Comparison of ENCODE assay signal across 7 mouse cellular contexts in genomic region chr8:106010748-106011642, GRCm38 (mm10). TPM values are rescaled to one million over a fixed set of nuclear protein-coding genes. Genes with fewer than 3 reads are reported as not detected.
A peak's percentile ranks its signal among the peaks of the same experiment; 100 is the strongest.
DNase-seq lines count a peak whose midpoint lies in the region; ATAC-seq lines count a peak whose summit lies in the region.

No protein-coding gene starts in this region.

- peak overlapping the region; percentile 98 for H3K4me2 ChIP-seq in intestine, embryonic 15.5 days (replicated peaks)

- H3K9me3 ChIP-seq in intestine, embryonic 15.5 days: no peaks in the 10 kb centered on the region
- H3K9me3 ChIP-seq in midbrain, embryonic 10.5 days (replicated peaks): no peaks in the 10 kb centered on the region

- intact Hi-C loops in left cerebral cortex, postnatal 25 days (cut with DNase I): loop anchor here (1.0 kb wide), 2 partner anchors 48 to 111 kb away; partner anchors contain the start of gene Pskh1

- H3K36me3 ChIP-seq in intestine, embryonic 15.5 days: no peaks in the 10 kb centered on the region
- peaks cover 27% of the 10 kb centered on the region for H3K36me3 ChIP-seq in midbrain, embryonic 10.5 days

- no peaks in the 10 kb centered on the region for H3K27me3 ChIP-seq in intestine, embryonic 15.5 days (replicated peaks)
- no peaks in the 10 kb centered on the region for H3K27me3 ChIP-seq in midbrain, embryonic 10.5 days (ENCODE audit: low read depth, poor library complexity, severe bottlenecking)

- H3K4me1 ChIP-seq in intestine, embryonic 15.5 days (replicated peaks): peaks cover 9% of the 10 kb centered on the region
- peaks cover 20% of the 10 kb centered on the region for H3K4me1 ChIP-seq in midbrain, embryonic 10.5 days

- peak overlapping the region; percentile 72 for H3K27ac ChIP-seq in intestine, embryonic 15.5 days
- H3K27ac ChIP-seq in midbrain, embryonic 10.5 days (replicated peaks): peak overlapping the region; percentile 90

- DNase-seq in adrenal gland, adult 18-20 months (ENCODE audit: low spot score in 2 of 2): peak; percentile 93 to 94
- DNase-seq in embryo, embryonic 11 days: peak; percentile 97
- peak; percentile 86 for DNase-seq in gastrocnemius, postnatal 25 days
- DNase-seq in left cerebral cortex, postnatal 25 days (ENCODE audit: low spot score in 2 of 2): peak; percentile 96 to 98
- peak; percentile 94 for DNase-seq in midbrain, embryonic 10.5 days (ENCODE audit: low spot score)
- DNase-seq in right cerebral cortex, postnatal 4 days: peak; percentile 94

- peak overlapping the region; percentile 85 for H3K9ac ChIP-seq in intestine, embryonic 15.5 days

- WGBS in intestine, embryonic 15.5 days: under 1% methylated on average over 74 of the region's 74 CpGs
- WGBS in midbrain, embryonic 10.5 days: 2% methylated on average over 74 of the region's 74 CpGs

- ATAC-seq in intestine, embryonic 15.5 days: peak; percentile 96

- H3K4me3 ChIP-seq in intestine, embryonic 15.5 days (replicated peaks): peak overlapping the region; percentile 98
- H3K4me3 ChIP-seq in midbrain, embryonic 10.5 days: peak overlapping the region; percentile 85

RNA-seq across cellular contexts. Expression of gene Ddx28, which starts 0.7 kb away (rescaled TPM):
- total RNA-seq in adrenal gland, adult 18-20 months (2021): 10 to 100 TPM; 16.4 to 16.9 TPM
- total RNA-seq in gastrocnemius, postnatal 25 days (2021): 1 to 10 TPM; 8.3 to 9.0 TPM
- 14.2 and 15.5 TPM in 2 replicates for polyA plus RNA-seq in intestine, embryonic 15.5 days (2015; fragmentation: Nextera tagmentation; extraction: Ambion mirVana)
- total RNA-seq in left cerebral cortex, postnatal 25 days (2021): 10 to 100 TPM; 12.8 to 13.8 TPM
- polyA plus RNA-seq in midbrain, embryonic 10.5 days (2016; fragmentation: Nextera tagmentation; extraction: Ambion mirVana): 22.6 and 23.0 TPM in 2 replicates

RNA-seq across cellular contexts. Expression of gene Dpep2nb, which starts 5.2 kb away (rescaled TPM):
- total RNA-seq in adrenal gland, adult 18-20 months (2021): not detected
- total RNA-seq in gastrocnemius, postnatal 25 days (2021): not detected
- not detected in 2 replicates for polyA plus RNA-seq in intestine, embryonic 15.5 days (2015; fragmentation: Nextera tagmentation; extraction: Ambion mirVana)
- not detected for total RNA-seq in left cerebral cortex, postnatal 25 days (2021)
- 0.17 TPM in 1 of 2 replicates, not detected in the other for polyA plus RNA-seq in midbrain, embryonic 10.5 days (2016; fragmentation: Nextera tagmentation; extraction: Ambion mirVana)

RNA-seq across cellular contexts. Expression of gene Dus2, which starts 19.9 kb away (rescaled TPM):
- total RNA-seq in adrenal gland, adult 18-20 months (2021): 10 to 100 TPM; 14.2 to 21.2 TPM
- 10 to 100 TPM in 1 of 2 experiments, 1 to 10 TPM in 1; 8.7 to 10.6 TPM for total RNA-seq in gastrocnemius, postnatal 25 days (2021)
- polyA plus RNA-seq in intestine, embryonic 15.5 days (2015; fragmentation: Nextera tagmentation; extraction: Ambion mirVana): 16.2 and 17.5 TPM in 2 replicates
- 10 to 100 TPM; 16.7 to 18.9 TPM for total RNA-seq in left cerebral cortex, postnatal 25 days (2021)
- polyA plus RNA-seq in midbrain, embryonic 10.5 days (2016; fragmentation: Nextera tagmentation; extraction: Ambion mirVana): 21.4 and 21.5 TPM in 2 replicates

RNA-seq across cellular contexts. Expression of gene Dpep3, which starts 31.8 kb away (rescaled TPM):
- not detected for total RNA-seq in adrenal gland, adult 18-20 months (2021)
- not detected for total RNA-seq in gastrocnemius, postnatal 25 days (2021)
- not detected in 2 replicates for polyA plus RNA-seq in intestine, embryonic 15.5 days (2015; fragmentation: Nextera tagmentation; extraction: Ambion mirVana)
- total RNA-seq in left cerebral cortex, postnatal 25 days (2021): not detected
- not detected in 2 replicates for polyA plus RNA-seq in midbrain, embryonic 10.5 days (2016; fragmentation: Nextera tagmentation; extraction: Ambion mirVana)

RNA-seq across cellular contexts. Expression of gene Slc12a4, which starts 45.1 kb away (rescaled TPM):
- 10 to 100 TPM; 45.4 to 56.9 TPM for total RNA-seq in adrenal gland, adult 18-20 months (2021)
- total RNA-seq in gastrocnemius, postnatal 25 days (2021): 10 to 100 TPM; 11.5 to 14.4 TPM
- polyA plus RNA-seq in intestine, embryonic 15.5 days (2015; fragmentation: Nextera tagmentation; extraction: Ambion mirVana): 23.9 and 24.0 TPM in 2 replicates
- total RNA-seq in left cerebral cortex, postnatal 25 days (2021): 10 to 100 TPM; 20.0 to 23.3 TPM
- polyA plus RNA-seq in midbrain, embryonic 10.5 days (2016; fragmentation: Nextera tagmentation; extraction: Ambion mirVana): 16.9 and 18.7 TPM in 2 replicates

Comparison
In these comparisons a context has a peak if more than half of its experiments do, and no peak if none do; other contexts are left out.
1. Peak in every context shown above with its lines: DNase-seq, ATAC-seq, H3K4me3 ChIP-seq and H3K27ac ChIP-seq.